Mouse (Mus musculus): ENCODE measurements at regions not wholly inside any gene's neighbourhood (a gene's known extent, or its start where the extent isn't known, plus 50 kb on each side); places are given as distances from the start of the nearest gene placed in this dataset.

- no peak for TF ChIP-seq CTCF (IDR thresholded peaks at IDR 0.05; ENCODE audit: extremely low read depth, insufficient read length, insufficient replicate concordance, low read depth, low read length)
- no peak for TF ChIP-seq POLR2A (IDR thresholded peaks at IDR 0.05; ENCODE audit: low read depth, low read length)
Measured at GRCm38 (mm10) chr12:31185933-31186845, 54.4 kb upstream of the Gm6993 start.
